Mouse (Mus musculus) liver, embryonic 14.5 days (tissue): ENCODE measurements around the gene Ptprcap.

Experiments
- CTCF ChIP-seq: IDR thresholded peaks from 2 replicates; pipeline ENCODE4 v1.5.1; 2016; ENCODE audit warnings: antibody characterized with exemption, low read depth, control low read depth
- EP300 ChIP-seq: IDR thresholded peaks from 2 replicates; pipeline ENCODE4 v1.6.1; 2016; ENCODE audit warnings: antibody characterized with exemption, low read depth

DNA sequence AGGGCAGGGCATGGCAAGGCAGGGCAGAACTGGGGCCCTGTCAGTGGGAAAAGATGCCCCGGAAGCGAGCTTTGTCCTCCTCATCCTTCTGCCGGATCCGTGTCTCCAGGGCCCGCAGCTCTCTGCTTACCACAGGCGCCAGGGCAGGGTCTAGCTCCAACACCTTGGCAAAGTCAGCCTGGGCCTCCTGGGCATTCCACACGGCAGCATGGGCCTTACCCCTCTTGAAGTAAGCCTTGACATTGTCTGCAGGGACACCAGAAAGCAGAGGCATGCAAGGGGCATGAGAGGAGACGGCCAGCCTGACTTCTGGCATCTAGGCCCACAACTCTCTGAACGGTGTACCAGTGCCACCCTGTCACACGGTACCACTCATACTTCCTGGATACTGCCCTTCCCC is 38.9 kb upstream of the Ptprcap start:
- TF ChIP-seq CTCF = no peak
- TF ChIP-seq EP300 = no peak
